Mouse (Mus musculus) mouse trophoblast stem cell (cell line): Measurements from ENCODE around the gene Ryr1.
"Not testable (repeated sequence)": the region's sequence is repeated elsewhere in the genome, so short reads cannot be mapped to it uniquely, and the experiment has no call there.

Experiments used
- in situ Hi-C, 2 experiments: fragments of 300-500 bp; cut with MseI, MboI; formaldehyde crosslinking; loops; 2 replicates in 1 of 2; 3 replicates in 1 of 2; pipeline ENCODE4 v1.15.1; 2025

Ryr1 gene

GRCm38 (mm10) chr7:29146625-29147367, 21.8 kb upstream of the Ryr1 start:
- in situ Hi-C loops = no loop called here

- in situ Hi-C loops = no loop called here
Observed at GRCm38 (mm10) chr7:29144006-29144405, 19.0 kb upstream of the Ryr1 start.

- in situ Hi-C loops = no loop called here
Observed at GRCm38 (mm10) chr7:29141416-29141815, 16.4 kb upstream of the Ryr1 start.

- in situ Hi-C loops = not testable (repeated sequence)
Observed at GRCm38 (mm10) chr7:29139237-29139636, 14.3 kb upstream of the Ryr1 start.

GRCm38 (mm10) chr7:29137429-29137828, 12.4 kb upstream of the Ryr1 start:
- in situ Hi-C loops = no loop called here

GRCm38 (mm10) chr7:29134693-29135386, 9.9 kb upstream of the Ryr1 start, which contains the start of gene Rasgrp4:
Gene Rasgrp4, plus strand, starts transcription at chr7:29134851.
- in situ Hi-C loops = no loop called here

- in situ Hi-C loops = no loop called here
Observed at GRCm38 (mm10) chr7:29134230-29134629, 9.3 kb upstream of the Ryr1 start.

GRCm38 (mm10) chr7:29128725-29129124, 3.7 kb upstream of the Ryr1 start:
- in situ Hi-C loops = no loop called here

GRCm38 (mm10) chr7:29126173-29126915, 1.4 kb upstream of the Ryr1 start:
- in situ Hi-C loops = no loop called here

GRCm38 (mm10) chr7:29123531-29124358, 1.2 kb downstream of the Ryr1 start:
- in situ Hi-C loops = no loop called here

GRCm38 (mm10) chr7:29122821-29123220, 2.2 kb downstream of the Ryr1 start:
- in situ Hi-C loops = no loop called here

- in situ Hi-C loops = no loop called here
Observed at GRCm38 (mm10) chr7:29119526-29119925, 5.5 kb downstream of the Ryr1 start.

- in situ Hi-C loops = no loop called here
Observed at GRCm38 (mm10) chr7:29118142-29118851, 6.7 kb downstream of the Ryr1 start.

- in situ Hi-C loops = no loop called here
Observed at GRCm38 (mm10) chr7:29108992-29109955, 15.7 kb downstream of the Ryr1 start.

GRCm38 (mm10) chr7:29101286-29102017, 23.5 kb downstream of the Ryr1 start:
- in situ Hi-C loops = no loop called here

GRCm38 (mm10) chr7:29097131-29097530, 27.8 kb downstream of the Ryr1 start:
- in situ Hi-C loops = no loop called here

GRCm38 (mm10) chr7:29088817-29089216, 36.2 kb downstream of the Ryr1 start:
- in situ Hi-C loops = no loop called here

- in situ Hi-C loops = no loop called here
Observed at GRCm38 (mm10) chr7:29086902-29087301, 38.1 kb downstream of the Ryr1 start.

GRCm38 (mm10) chr7:29085981-29086380, 39.0 kb downstream of the Ryr1 start:
- in situ Hi-C loops = no loop called here
